Mouse (Mus musculus): ENCODE results near the gene Tbc1d19.

DNA sequence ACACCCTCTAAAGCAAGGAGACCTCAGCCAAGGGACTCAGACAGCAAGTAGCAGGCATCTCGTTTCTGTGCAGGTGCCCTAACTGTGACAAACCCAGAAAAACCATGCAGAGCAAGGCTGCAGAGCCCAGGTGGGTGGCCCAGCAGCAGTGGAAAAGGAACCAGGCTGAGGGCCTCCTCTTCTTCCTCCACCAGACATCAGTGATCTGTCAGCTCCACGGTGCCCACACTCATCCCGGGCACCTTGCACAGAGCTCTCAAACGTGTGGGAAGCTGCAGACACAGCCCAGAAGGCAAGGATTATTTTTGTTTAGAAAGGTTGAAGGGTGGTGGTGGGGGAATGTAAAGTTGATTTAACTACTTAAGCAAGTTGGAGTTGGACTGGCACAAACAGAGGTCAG, 132.9 kb downstream of the Tbc1d19 start:
- no peak for TF ChIP-seq CTCF (IDR thresholded peaks at IDR 0.05; ENCODE audit: low read depth, low read length)
- TF ChIP-seq GATA1 (IDR thresholded peaks at IDR 0.05; ENCODE audit: borderline replicate concordance, low read length), result no peak
